Mouse (Mus musculus) embryonic facial prominence, embryonic 11.5 days (tissue): ENCODE data around the gene Lce3a. TPM values are rescaled to one million over a fixed set of nuclear protein-coding genes. Genes with fewer than 3 reads are reported as not detected.
A peak's percentile ranks its signal among the peaks of the same experiment; 100 is the strongest.

ENCODE experiments used
- ATAC-seq: fragments of 200-750 bp; cut with Nextera tagmentation; replicated peaks from 2 replicates; pipeline ENCODE4 v1.8.0; 2017; ENCODE audit warnings: low read depth; ENCODE audit not compliant: insufficient number of reproducible peaks, low FRiP score, low TSS enrichment
- DNase-seq: peaks from one replicate; pipeline ENCODE4 v3.0.0-alpha.2; 2015; ENCODE audit warnings: low spot score
- H3K27ac ChIP-seq: fragments of 300-500 bp; sonication (generic); replicated peaks from 2 replicates; pipeline ENCODE4 v1.5.1; 2014; ENCODE audit warnings: mild to moderate bottlenecking, low read depth, low read length, control low read depth
- H3K27me3 ChIP-seq: fragments of 300-500 bp; sonication (generic); 2 replicates; pipeline ENCODE4 v1.6.1; 2014; ENCODE audit warnings: mild to moderate bottlenecking, low read length, moderate library complexity, mixed read lengths; ENCODE audit not compliant: control insufficient read depth, insufficient read depth
- H3K36me3 ChIP-seq: fragments of 300-500 bp; sonication (generic); replicated peaks from 2 replicates; pipeline ENCODE4 v1.6.1; 2014; ENCODE audit warnings: low read depth, mild to moderate bottlenecking, low read length, moderate library complexity, mixed read lengths; ENCODE audit not compliant: control insufficient read depth, insufficient read depth
- H3K4me1 ChIP-seq: fragments of 300-500 bp; sonication (generic); 2 replicates; pipeline ENCODE4 v1.6.1; 2014; ENCODE audit warnings: low read length, mixed read lengths; ENCODE audit not compliant: control insufficient read depth, insufficient read depth
- H3K4me2 ChIP-seq: fragments of 300-500 bp; sonication (generic); 2 replicates; pipeline ENCODE4 v1.6.1; 2014; ENCODE audit warnings: low read depth, mild to moderate bottlenecking, control low read depth, low read length, moderate library complexity
- H3K4me3 ChIP-seq: fragments of 300-500 bp; sonication (generic); 2 replicates; pipeline ENCODE4 v1.5.1; 2014; ENCODE audit warnings: low read depth, low read length, control low read depth
- H3K9ac ChIP-seq: fragments of 300-500 bp; sonication (generic); replicated peaks from 2 replicates; pipeline ENCODE4 v1.6.1; 2014; ENCODE audit warnings: mild to moderate bottlenecking, control low read depth, low read length
- H3K9me3 ChIP-seq: fragments of 300-500 bp; sonication (generic); replicated peaks from 2 replicates; pipeline ENCODE4 v1.6.1; 2016; ENCODE audit warnings: mild to moderate bottlenecking, low read length, inconsistent platforms, mixed read lengths; ENCODE audit not compliant: control insufficient read depth
- WGBS: fragments of 180-500 bp; shearing (Covaris S2); extraction: QIAGEN DNeasy Blood & Tissue Kit; methylation state at CpG from one replicate; pipeline ENCODE4 v1.1.7; 2014; 5-methylcytosine and 5-hydroxymethylcytosine counted together
- polyA plus RNA-seq: library from polyadenylated mRNA; unstranded; fragments of >200 nt; fragmentation: Nextera tagmentation; extraction: Ambion mirVana; gene quantifications from 2 replicates; pipeline ENCODE4 v1.2.1, GENCODE M21; 2014

Gene Lce3a
- polyA plus RNA-seq: not detected in 2 replicates

GRCm38 (mm10) chr3:92926130-92926529 lies at the start of gene Lce3a:
Gene Lce3a, minus strand, starts transcription at chr3:92926230.
- H3K4me1 ChIP-seq: no peaks in the 10 kb centered on the region
- no peak within 1 kb of the TSS for H3K9ac ChIP-seq
- no peak within 1 kb of the TSS for H3K4me2 ChIP-seq
- ATAC-seq (no peak), DNase-seq (no peak)
- WGBS: 73% methylated on average over 2 of the region's 2 CpGs
- no peaks in the 10 kb centered on the region for H3K27me3 ChIP-seq
- H3K9me3 ChIP-seq: no peaks in the 10 kb centered on the region
- H3K4me3 ChIP-seq: no peak within 1 kb of the TSS
- H3K36me3 ChIP-seq: no peaks in the 10 kb centered on the region
- no peak within 1 kb of the TSS for H3K27ac ChIP-seq

GRCm38 (mm10) chr3:92966761-92967160 lies 40.7 kb upstream of the Lce3a start, which contains the start of gene Lce3e:
Gene Lce3e, plus strand, starts transcription at chr3:92967061.
- 85% methylated on average over 2 of the region's 2 CpGs for WGBS
- H3K27me3 ChIP-seq: no peaks in the 10 kb centered on the region

GRCm38 (mm10) chr3:92957090-92957489 lies 31.1 kb upstream of the Lce3a start, which contains the start of gene Lce3d:
Gene Lce3d, plus strand, starts transcription at chr3:92957390.
- no peak within 1 kb of the TSS for H3K9ac ChIP-seq
- H3K4me1 ChIP-seq: no peaks in the 10 kb centered on the region
- H3K4me3 ChIP-seq: no peak within 1 kb of the TSS
- 100% methylated on average over 1 of the region's 1 CpGs for WGBS
- H3K4me2 ChIP-seq: no peak within 1 kb of the TSS
- DNase-seq: no peak
- ATAC-seq: no peak
- no peaks in the 10 kb centered on the region for H3K27me3 ChIP-seq
- no peaks in the 10 kb centered on the region for H3K9me3 ChIP-seq
- no peak within 1 kb of the TSS for H3K27ac ChIP-seq
- no peaks in the 10 kb centered on the region for H3K36me3 ChIP-seq

More at GRCm38 (mm10) chr3:92966761-92967160, 40.7 kb upstream of the Lce3a start, which contains the start of gene Lce3e:
- Histone ChIP-seq H3K9ac (no peak within 1 kb of the TSS), H3K4me1 (no peaks in the 10 kb centered on the region), H3K9me3 (no peaks in the 10 kb centered on the region), H3K4me3 (no peak within 1 kb of the TSS), H3K27ac (no peak within 1 kb of the TSS), H3K36me3 (no peaks in the 10 kb centered on the region), H3K4me2 (no peak within 1 kb of the TSS)
- no peak for ATAC-seq
- DNase-seq: no peak

DNA sequence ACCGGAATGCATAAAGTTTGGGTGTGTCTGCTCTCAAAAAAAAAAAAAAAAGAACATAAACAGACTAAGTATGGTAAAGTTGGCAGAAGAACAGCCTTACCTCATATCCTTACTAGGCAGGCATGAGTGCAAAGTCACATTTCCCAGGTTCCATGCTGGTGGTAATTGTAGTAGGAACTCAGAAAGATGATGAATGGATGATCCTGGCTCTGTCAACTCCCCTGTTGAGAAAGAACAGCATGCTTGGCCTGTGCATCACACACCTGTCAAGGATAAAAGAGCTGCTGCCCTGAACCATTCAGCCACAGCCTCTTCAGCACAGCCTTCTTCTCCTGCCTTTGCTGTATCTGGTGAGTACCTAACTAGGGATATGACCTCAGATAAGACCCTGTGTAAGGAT lies 18.2 kb upstream of the Lce3a start, which contains the start of gene Lce3c:
Lce3c (plus strand) TSS at position 301 of the 400 bp plus-strand sequence.
- Histone ChIP-seq H3K4me1 (no peaks in the 10 kb centered on the region), H3K27ac (no peak within 1 kb of the TSS), H3K9ac (no peak within 1 kb of the TSS), H3K9me3 (no peaks in the 10 kb centered on the region), H3K4me3 (no peak within 1 kb of the TSS), H3K36me3 (no peaks in the 10 kb centered on the region), H3K27me3 (no peaks in the 10 kb centered on the region), H3K4me2 (no peak within 1 kb of the TSS)
- DNase-seq (no peak), ATAC-seq (no peak)
- 79% methylated on average over 1 of the region's 1 CpGs for WGBS

- DNase-seq (no peak), ATAC-seq (no peak)
- H3K9ac ChIP-seq: no peak within 1 kb of the TSS
- no peaks in the 10 kb centered on the region for H3K36me3 ChIP-seq
- H3K27me3 ChIP-seq: no peaks in the 10 kb centered on the region
- 58% methylated on average over 2 of the region's 2 CpGs for WGBS
- H3K4me3 ChIP-seq: no peak within 1 kb of the TSS
- no peaks in the 10 kb centered on the region for H3K9me3 ChIP-seq
- no peaks in the 10 kb centered on the region for H3K4me1 ChIP-seq
- no peak within 1 kb of the TSS for H3K4me2 ChIP-seq
- no peak within 1 kb of the TSS for H3K27ac ChIP-seq
These were observed 6.6 kb upstream of the Lce3a start, which contains the start of gene Lce3b for GRCm38 (mm10) chr3:92932679-92933078. Gene Lce3b, plus strand, starts transcription at chr3:92932979.

DNA sequence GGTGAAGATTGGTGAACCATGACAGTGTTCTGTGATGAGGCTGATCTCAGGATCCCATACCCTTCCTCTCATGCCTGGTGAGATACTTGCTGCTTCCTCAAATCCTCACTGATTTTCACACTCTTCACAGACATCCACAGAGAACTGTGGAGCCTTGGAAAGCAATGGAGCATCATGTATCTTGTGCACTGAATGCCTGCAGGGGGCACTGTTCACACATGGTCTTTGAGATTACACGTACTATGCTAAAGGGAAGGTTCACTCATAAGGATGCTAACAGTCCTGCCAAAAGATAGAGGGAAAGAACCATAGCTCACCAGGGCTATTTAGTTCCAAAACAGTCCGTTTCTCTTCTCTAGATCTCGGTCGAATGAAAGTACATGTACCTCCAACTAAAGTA lies 5.7 kb downstream of the Lce3a start:
- WGBS: 55% methylated on average over 4 of the region's 4 CpGs
- Histone ChIP-seq H3K9ac (no peak overlapping the region), H3K9me3 (no peaks in the 10 kb centered on the region), H3K4me3 (no peak overlapping the region), H3K4me1 (no peaks in the 10 kb centered on the region), H3K27ac (no peak overlapping the region), H3K4me2 (no peak overlapping the region), H3K36me3 (no peaks in the 10 kb centered on the region), H3K27me3 (no peaks in the 10 kb centered on the region)
- ATAC-seq: no peak
- peak; percentile 54 for DNase-seq

GRCm38 (mm10) chr3:92907571-92907970 lies 18.5 kb downstream of the Lce3a start:
- Histone ChIP-seq H3K36me3 (no peaks in the 10 kb centered on the region), H3K9ac (no peak overlapping the region), H3K9me3 (no peaks in the 10 kb centered on the region), H3K4me1 (no peaks in the 10 kb centered on the region), H3K4me3 (no peak overlapping the region), H3K27me3 (no peaks in the 10 kb centered on the region), H3K27ac (no peak overlapping the region), H3K4me2 (no peak overlapping the region)
- WGBS: 23% methylated on average over 4 of the region's 4 CpGs
- ATAC-seq (0 out of 2 replicates have a peak, but pooled peaks have one; percentile 52), DNase-seq (peak; percentile 73)

DNA sequence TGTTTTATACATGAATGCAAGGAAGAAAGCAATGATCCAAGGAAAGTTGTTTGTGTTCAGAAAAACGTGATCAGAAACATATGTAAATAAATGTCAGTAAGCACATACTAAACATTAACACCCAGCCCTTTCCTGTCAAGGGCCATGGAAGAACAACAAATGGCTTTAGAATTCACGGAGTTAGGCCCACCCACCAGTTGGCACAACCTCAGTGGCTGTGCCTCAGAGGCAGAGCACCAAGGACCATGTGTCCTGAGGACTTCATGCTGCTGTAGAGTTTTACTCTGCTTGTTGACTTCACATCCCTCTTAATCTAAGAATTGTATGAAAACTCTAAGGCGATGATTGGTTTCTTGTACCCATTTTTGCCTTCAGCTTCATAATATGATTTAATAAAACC lies 20.8 kb downstream of the Lce3a start:
- DNase-seq (no peak), ATAC-seq (no peak)
- H3K9me3 ChIP-seq: no peaks in the 10 kb centered on the region
- H3K4me1 ChIP-seq: no peaks in the 10 kb centered on the region
- no peak overlapping the region for H3K27ac ChIP-seq
- no peak overlapping the region for H3K9ac ChIP-seq
- H3K27me3 ChIP-seq: no peaks in the 10 kb centered on the region
- no peaks in the 10 kb centered on the region for H3K36me3 ChIP-seq
- 59% methylated on average over 3 of the region's 3 CpGs for WGBS
- H3K4me3 ChIP-seq: no peak overlapping the region
- H3K4me2 ChIP-seq: no peak overlapping the region
